Mouse (Mus musculus) CH12.LX (cell line): Measurements from ENCODE around the gene Eps8.

Source experiments
- CHD1 ChIP-seq: IDR thresholded peaks from 2 replicates; pipeline ENCODE4 v1.6.1; 2012; ENCODE audit warnings: low read depth, low read length, improper control_type of control experiment, inconsistent platforms
- CTCF ChIP-seq, 2 experiments: IDR thresholded peaks in 1 of 2; conservative IDR thresholded peaks in 1 of 2; 2 replicates each; pipeline ENCODE4 v1.5.1; 2011 to 2012; ENCODE audit warnings: low read depth in 2 of 2, low read length in 2 of 2, improper control_type of control experiment in 1 of 2, inconsistent platforms in 1 of 2, mild to moderate bottlenecking in 1 of 2, moderate library complexity in 1 of 2
- ETS1 ChIP-seq: conservative IDR thresholded peaks from 2 replicates; pipeline ENCODE4 v1.6.1; 2012; ENCODE audit warnings: low read depth, mild to moderate bottlenecking, inconsistent platforms, low read length, improper control_type of control experiment, moderate library complexity
- MAFK ChIP-seq: IDR thresholded peaks from 2 replicates; pipeline ENCODE4 v1.6.1; 2011; ENCODE audit warnings: low read length, improper control_type of control experiment; ENCODE audit not compliant: insufficient replicate concordance
- MAX ChIP-seq: IDR thresholded peaks from 2 replicates; pipeline ENCODE4 v1.6.1; 2011; ENCODE audit warnings: low read length, improper control_type of control experiment
- MAZ ChIP-seq: IDR thresholded peaks from 2 replicates; pipeline ENCODE4 v1.6.1; 2012; ENCODE audit warnings: low read depth, mild to moderate bottlenecking, inconsistent platforms, low read length, improper control_type of control experiment, moderate library complexity
- POLR2A ChIP-seq: IDR thresholded peaks from 2 replicates; pipeline ENCODE4 v1.6.1; 2011; ENCODE audit warnings: low read depth, mild to moderate bottlenecking, improper control_type of control experiment, low read length
- USF1 ChIP-seq: IDR thresholded peaks from 2 replicates; pipeline ENCODE4 v1.6.1; 2014; ENCODE audit warnings: low read depth, mild to moderate bottlenecking, inconsistent platforms, low read length, improper control_type of control experiment
- ZC3H11A ChIP-seq: IDR thresholded peaks from 2 replicates; pipeline ENCODE4 v1.6.1; 2012; ENCODE audit warnings: low read depth, mild to moderate bottlenecking, inconsistent platforms, low read length, improper control_type of control experiment
- ZNF384 ChIP-seq: IDR thresholded peaks from 2 replicates; pipeline ENCODE4 v1.6.1; 2012; ENCODE audit warnings: low read depth, low read length, improper control_type of control experiment, inconsistent platforms

GRCm38 (mm10) chr6:137573897-137574296, 80.8 kb downstream of the Eps8 start:
- TF ChIP-seq CHD1 = no peak
- no peak for TF ChIP-seq POLR2A
- TF ChIP-seq CTCF (conservative IDR thresholded peaks at IDR 0.05 in 1 of 2, IDR thresholded peaks at IDR 0.05 in 1 of 2; ENCODE audit: low read depth in 2 of 2, low read length in 2 of 2) = no peak
- TF ChIP-seq ZC3H11A = no peak
- no peak for TF ChIP-seq MAFK
- no peak for TF ChIP-seq MAZ
- no peak for TF ChIP-seq MAX
- TF ChIP-seq ZNF384 = no peak
- TF ChIP-seq ETS1 = no peak
- TF ChIP-seq USF1 = no peak
